Mouse (Mus musculus) heart, adult 2 months (tissue): ENCODE measurements at regions not wholly inside any gene's neighbourhood (a gene's known extent, or its start where the extent isn't known, plus 50 kb on each side); places are given as distances from the start of the nearest gene placed in this dataset.

ENCODE experiments used
- DNase-seq, 2 experiments: peaks; one replicate each; pipeline ENCODE4 v3.0.0; 2021
- H3K27ac ChIP-seq: fragments of 200-600 bp; 2 replicates; pipeline ENCODE4 v1.8.1; 2022
- H3K27me3 ChIP-seq: fragments of 200-500 bp; 2 replicates; pipeline ENCODE4 v1.6.1; 2012; ENCODE audit warnings: mild to moderate bottlenecking, low read length, inconsistent platforms, mixed read lengths; ENCODE audit not compliant: control insufficient read depth, insufficient read depth
- H3K36me3 ChIP-seq: fragments of 200-500 bp; 2 replicates; pipeline ENCODE4 v1.6.1; 2012; ENCODE audit warnings: low read length, inconsistent platforms; ENCODE audit not compliant: control insufficient read depth, insufficient read depth
- H3K4me1 ChIP-seq: fragments of 200-500 bp; 2 replicates; pipeline ENCODE4 v1.6.1; 2011; ENCODE audit warnings: low read length; ENCODE audit not compliant: control insufficient read depth, insufficient read depth
- H3K4me3 ChIP-seq: fragments of 200-600 bp; 2 replicates; pipeline ENCODE4 v1.8.1; 2022
- H3K79me2 ChIP-seq: fragments of 200-500 bp; replicated peaks from 2 replicates; pipeline ENCODE4 v1.6.1; 2012; ENCODE audit warnings: mild to moderate bottlenecking, inconsistent platforms, low read length, moderate library complexity, mixed read lengths; ENCODE audit not compliant: control insufficient read depth, insufficient read depth
- H3K9ac ChIP-seq: fragments of 200-500 bp; 2 replicates; pipeline ENCODE4 v1.6.1; 2012; ENCODE audit warnings: low read depth, mild to moderate bottlenecking, control low read depth, inconsistent platforms, low read length, mixed read lengths
- CTCF ChIP-seq: fragments of 200-600 bp; IDR thresholded peaks from 2 replicates; pipeline ENCODE4 v1.8.1; 2022; ENCODE audit warnings: antibody characterized with exemption, mild to moderate bottlenecking, moderate library complexity
- EP300 ChIP-seq: fragments of 200-500 bp; IDR thresholded peaks from 2 replicates; pipeline ENCODE4 v1.6.1; 2011; ENCODE audit warnings: low read depth, low read length, control low read depth; ENCODE audit not compliant: insufficient read depth
- POLR2A ChIP-seq: fragments of 200-500 bp; IDR thresholded peaks from 2 replicates; pipeline ENCODE4 v1.6.1; 2011; ENCODE audit warnings: mild to moderate bottlenecking, low read depth, low read length, control low read depth; ENCODE audit not compliant: insufficient read depth
- WGBS: fragments of 180-500 bp; shearing (Covaris S2); methylation state at CpG from one replicate; pipeline ENCODE4 v1.1.7; 2018; 5-methylcytosine and 5-hydroxymethylcytosine counted together
- intact Hi-C: fragments of 180-260 bp; cut with DNase I; formaldehyde crosslinking; loops from one replicate; pipeline ENCODE4 v1.15.1; 2025

DNA sequence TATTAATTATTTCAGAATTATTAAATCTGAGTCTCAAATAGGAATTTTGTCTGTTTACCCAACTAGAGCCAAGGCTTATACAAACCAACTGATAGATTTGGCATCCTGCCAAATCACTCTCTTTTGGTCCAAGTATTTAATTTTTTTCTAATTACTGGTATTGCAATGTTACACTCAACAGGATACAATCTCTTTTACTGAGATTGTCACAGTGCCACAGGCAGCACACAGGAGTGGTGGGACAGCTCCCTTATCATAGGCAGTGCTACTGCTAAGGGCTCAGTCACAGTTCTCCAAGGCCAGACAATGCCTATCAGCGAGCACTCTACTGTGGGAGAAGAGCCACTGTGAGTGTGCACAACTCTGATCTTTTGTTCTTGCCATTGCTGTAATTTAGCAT lies 396.9 kb downstream of the Med10 start:
- Histone ChIP-seq H3K27ac (no peak overlapping the region), H3K27me3 (no peaks in the 10 kb centered on the region), H3K4me1 (no peaks in the 10 kb centered on the region), H3K4me3 (no peak overlapping the region), H3K9ac (no peak overlapping the region), H3K36me3 (no peaks in the 10 kb centered on the region), H3K79me2 (no peaks in the 10 kb centered on the region)
- WGBS = 48% methylated on average over 1 of the region's 1 CpGs
- intact Hi-C loops = no loop called here
- DNase-seq = no peak
- TF ChIP-seq CTCF (no peak), POLR2A (no peak), EP300 (no peak)

DNA sequence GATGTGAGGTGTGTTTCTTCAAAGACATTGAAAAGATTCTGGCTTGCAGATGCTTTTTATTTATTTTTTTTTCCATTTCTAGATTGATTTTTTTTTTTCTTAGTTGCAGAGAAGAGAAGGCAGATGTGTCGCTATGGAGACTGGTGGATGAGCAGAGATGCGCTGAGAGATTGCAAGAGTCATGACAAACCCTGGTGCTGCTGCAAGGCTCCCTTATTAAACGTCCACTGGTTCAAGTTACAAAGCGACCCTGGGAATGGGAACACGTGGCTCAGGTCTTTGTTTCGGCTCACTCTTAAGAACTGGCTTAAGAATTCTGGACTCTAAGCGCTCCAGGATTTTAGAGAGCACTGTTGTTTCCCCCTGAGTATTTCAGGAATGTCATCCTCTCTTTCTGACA lies 403.1 kb downstream of the Med10 start:
- Histone ChIP-seq H3K79me2 (no peaks in the 10 kb centered on the region), H3K27me3 (no peaks in the 10 kb centered on the region), H3K9ac (no peak overlapping the region), H3K4me3 (no peak overlapping the region), H3K27ac (no peak overlapping the region), H3K36me3 (no peaks in the 10 kb centered on the region), H3K4me1 (no peaks in the 10 kb centered on the region)
- intact Hi-C loops = no loop called here
- 69% methylated on average over 7 of the region's 7 CpGs for WGBS
- TF ChIP-seq CTCF = no peak
- DNase-seq = no peak

DNA sequence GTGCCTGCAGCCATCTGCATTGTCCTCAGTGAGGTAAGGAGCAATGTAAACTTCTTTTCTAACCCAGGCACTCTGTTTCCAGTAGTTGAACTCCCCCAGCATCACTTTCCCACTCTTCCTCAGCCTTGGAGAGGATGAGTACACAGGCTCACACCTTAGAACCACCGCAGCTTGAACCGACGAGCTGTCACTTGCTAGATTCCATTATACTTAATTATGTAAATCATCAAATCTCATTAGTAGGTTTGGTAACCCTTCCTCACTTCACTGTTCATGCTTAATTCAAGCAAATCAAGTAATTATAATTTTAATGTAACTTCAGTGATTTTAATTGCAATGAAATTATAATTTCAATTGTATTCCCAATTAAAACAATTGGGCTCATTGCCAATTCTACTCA lies 408.0 kb downstream of the Med10 start:
- H3K36me3 ChIP-seq = no peaks in the 10 kb centered on the region
- 64% methylated on average over 3 of the region's 3 CpGs for WGBS
- no peaks in the 10 kb centered on the region for H3K4me1 ChIP-seq

DNA sequence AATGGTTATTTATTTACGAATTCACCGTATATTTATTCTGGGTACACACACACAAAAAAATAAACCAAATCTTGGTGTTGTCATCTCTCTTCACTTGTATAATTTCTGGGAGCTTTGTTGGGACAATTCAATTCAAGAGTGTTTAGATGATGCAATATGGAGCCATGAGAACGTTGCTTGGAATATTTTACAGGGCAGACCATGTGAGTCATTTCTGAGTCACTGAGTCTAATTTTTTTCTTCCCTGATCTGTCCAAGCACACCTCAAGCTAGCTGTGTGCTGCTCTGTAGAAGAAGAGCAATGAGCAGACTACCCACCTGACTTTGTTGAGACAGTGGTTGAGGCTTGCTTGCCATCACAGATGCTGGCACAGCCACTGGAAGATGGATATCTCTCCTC lies 410.8 kb downstream of the Med10 start:
- H3K36me3 ChIP-seq = no peaks in the 10 kb centered on the region
- H3K27ac ChIP-seq = no peak overlapping the region
- H3K9ac ChIP-seq = no peak overlapping the region
- H3K4me1 ChIP-seq = no peaks in the 10 kb centered on the region
- H3K4me3 ChIP-seq = no peak overlapping the region
- H3K79me2 ChIP-seq = no peaks in the 10 kb centered on the region
- intact Hi-C loops = no loop called here
- TF ChIP-seq EP300 = no peak
- TF ChIP-seq CTCF = no peak
- TF ChIP-seq POLR2A = no peak
- H3K27me3 ChIP-seq = no peaks in the 10 kb centered on the region
- DNase-seq = no peak
- 79% methylated on average over 3 of the region's 3 CpGs for WGBS

More for the DNA sequence above, 408.0 kb downstream of the Med10 start:
- Histone ChIP-seq H3K4me3 (no peak overlapping the region), H3K27ac (no peak overlapping the region), H3K27me3 (no peaks in the 10 kb centered on the region), H3K79me2 (no peaks in the 10 kb centered on the region), H3K9ac (no peak overlapping the region)
- TF ChIP-seq CTCF (no peak), POLR2A (no peak)
- intact Hi-C loops = no loop called here
- DNase-seq = no peak

DNA sequence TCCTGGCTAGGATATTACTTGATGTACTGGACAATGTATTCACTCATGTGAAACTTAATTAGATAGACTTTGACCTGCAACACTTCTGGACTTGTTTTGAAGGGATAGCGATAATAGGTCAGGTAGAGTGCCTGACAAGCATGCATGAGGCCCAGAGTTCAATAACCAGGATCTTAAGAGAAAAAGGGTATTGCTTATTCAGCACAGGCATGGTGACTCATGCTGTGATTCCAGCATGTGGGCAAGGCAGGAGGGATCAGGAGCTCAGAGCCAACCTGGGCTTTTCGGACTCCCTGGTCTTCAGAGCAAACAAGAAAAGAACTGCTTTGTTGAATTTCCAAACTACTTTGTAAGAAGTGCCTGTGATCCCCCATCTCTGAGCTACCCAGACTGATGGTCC lies 411.4 kb downstream of the Med10 start:
- 88% methylated on average over 2 of the region's 2 CpGs for WGBS
- no peak for DNase-seq
- no peak overlapping the region for H3K9ac ChIP-seq
- H3K36me3 ChIP-seq = no peaks in the 10 kb centered on the region
- H3K27ac ChIP-seq = no peak overlapping the region
- no peaks in the 10 kb centered on the region for H3K27me3 ChIP-seq
- TF ChIP-seq EP300 = no peak
- TF ChIP-seq CTCF = no peak
- no peak for TF ChIP-seq POLR2A
- no peaks in the 10 kb centered on the region for H3K79me2 ChIP-seq
- no peak overlapping the region for H3K4me3 ChIP-seq
- no peaks in the 10 kb centered on the region for H3K4me1 ChIP-seq
- intact Hi-C loops = no loop called here

DNA sequence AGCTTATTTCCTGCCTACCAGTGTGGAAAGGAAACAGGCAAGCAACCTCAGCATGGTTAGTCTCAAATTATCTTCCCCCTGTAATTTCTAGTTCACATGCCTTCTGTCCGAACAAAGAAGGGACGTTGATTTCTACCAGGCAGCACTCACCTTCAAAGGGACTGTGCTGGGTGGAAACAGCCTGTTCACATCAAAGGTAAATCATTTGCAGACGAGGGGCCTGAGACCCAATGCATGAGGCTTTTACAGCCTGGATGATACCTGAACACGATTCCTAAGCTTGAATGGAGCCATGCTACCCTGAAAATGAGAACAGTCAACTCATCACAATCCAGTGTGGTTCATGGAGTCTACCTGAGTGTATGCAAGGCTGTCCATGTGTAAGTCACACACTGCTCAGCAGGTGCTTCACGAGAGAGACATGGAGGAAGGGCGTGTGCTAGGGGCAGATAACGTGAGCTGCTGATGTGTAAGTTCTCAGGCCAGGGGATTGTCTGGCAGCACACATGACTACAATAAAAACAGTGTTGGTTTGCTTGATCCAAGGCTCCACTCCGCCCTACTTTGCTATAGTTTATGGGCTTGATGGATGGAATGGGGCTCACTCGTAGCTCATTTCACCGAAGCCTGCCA lies 411.9 kb downstream of the Med10 start:
- Histone ChIP-seq H3K4me1 (no peaks in the 10 kb centered on the region), H3K4me3 (no peak overlapping the region), H3K9ac (no peak overlapping the region), H3K27me3 (no peaks in the 10 kb centered on the region), H3K27ac (no peak overlapping the region), H3K36me3 (no peaks in the 10 kb centered on the region), H3K79me2 (no peaks in the 10 kb centered on the region)
- no peak for DNase-seq
- 69% methylated on average over 10 of the region's 10 CpGs for WGBS
- TF ChIP-seq CTCF = no peak
- TF ChIP-seq POLR2A = no peak
- no peak for TF ChIP-seq EP300
- intact Hi-C loops = no loop called here
